Mouse (Mus musculus) midbrain, embryonic 12.5 days (tissue): ENCODE results near the gene Meis1. TPM values are rescaled to one million over a fixed set of nuclear protein-coding genes. Genes with fewer than 3 reads are reported as not detected.

Experiments used
- ATAC-seq: fragments of 200-750 bp; cut with Nextera tagmentation; 2 replicates; pipeline ENCODE4 v1.8.0; 2017; ENCODE audit warnings: low read depth, moderate TSS enrichment, moderate library complexity; ENCODE audit not compliant: low FRiP score
- H3K27ac ChIP-seq: fragments of 300-500 bp; sonication (generic); replicated peaks from 2 replicates; pipeline ENCODE4 v1.5.1; 2016; ENCODE audit warnings: mild to moderate bottlenecking
- H3K27me3 ChIP-seq: fragments of 300-500 bp; sonication (generic); 2 replicates; pipeline ENCODE4 v1.6.1; 2016; ENCODE audit warnings: mild to moderate bottlenecking
- H3K36me3 ChIP-seq: fragments of 300-500 bp; sonication (generic); 2 replicates; pipeline ENCODE4 v1.6.1; 2016
- H3K4me1 ChIP-seq: fragments of 300-500 bp; sonication (generic); 2 replicates; pipeline ENCODE4 v1.6.1; 2016
- H3K4me2 ChIP-seq: fragments of 300-500 bp; sonication (generic); replicated peaks from 2 replicates; pipeline ENCODE4 v1.6.1; 2016; ENCODE audit warnings: mild to moderate bottlenecking, moderate library complexity
- H3K4me3 ChIP-seq: fragments of 300-500 bp; sonication (generic); 2 replicates; pipeline ENCODE4 v1.5.1; 2016; ENCODE audit warnings: mild to moderate bottlenecking
- H3K9ac ChIP-seq: fragments of 300-500 bp; sonication (generic); replicated peaks from 2 replicates; pipeline ENCODE4 v1.6.1; 2016; ENCODE audit warnings: mild to moderate bottlenecking, moderate library complexity
- H3K9me3 ChIP-seq: fragments of 300-500 bp; sonication (generic); 2 replicates; pipeline ENCODE4 v1.6.1; 2016; ENCODE audit warnings: mild to moderate bottlenecking
- WGBS: fragments of 180-500 bp; shearing (Covaris S2); methylation state at CpG from one replicate; pipeline ENCODE4 v1.1.7; 2016; 5-methylcytosine and 5-hydroxymethylcytosine counted together
- polyA plus RNA-seq: library from polyadenylated mRNA; unstranded; fragments of >200 nt; fragmentation: Nextera tagmentation; extraction: Ambion mirVana; gene quantifications from 2 replicates; pipeline ENCODE4 v1.2.1, GENCODE M21; 2016

The Meis1 gene
- polyA plus RNA-seq = 40.5 and 44.8 TPM in 2 replicates

GRCm38 (mm10) chr11:19018489-19019203 is at the start of gene Meis1:
TSS of gene Meis1 (minus strand) at chr11:19018985.
- under 1% methylated on average over 29 of the region's 29 CpGs for WGBS
- peak within 1 kb of the TSS; percentile 91 for H3K4me2 ChIP-seq
- peak; percentile 87 for ATAC-seq
- H3K27ac ChIP-seq = peak within 1 kb of the TSS; percentile 98
- H3K27me3 ChIP-seq = peaks cover 20% of the 10 kb centered on the region
- H3K4me3 ChIP-seq = peak within 1 kb of the TSS; percentile 69
- no peaks in the 10 kb centered on the region for H3K9me3 ChIP-seq
- H3K4me1 ChIP-seq = peaks cover 37% of the 10 kb centered on the region
- H3K9ac ChIP-seq = peak within 1 kb of the TSS; percentile 95
- no peaks in the 10 kb centered on the region for H3K36me3 ChIP-seq

GRCm38 (mm10) chr11:19067334-19067733 is 48.5 kb upstream of the Meis1 start:
- ATAC-seq = no peak
- no peak overlapping the region for H3K4me3 ChIP-seq
- H3K9me3 ChIP-seq = no peaks in the 10 kb centered on the region
- no peak overlapping the region for H3K9ac ChIP-seq
- H3K4me2 ChIP-seq = no peak overlapping the region
- H3K27me3 ChIP-seq = no peaks in the 10 kb centered on the region
- H3K36me3 ChIP-seq = no peaks in the 10 kb centered on the region
- no peaks in the 10 kb centered on the region for H3K4me1 ChIP-seq
- 90% methylated on average over 5 of the region's 5 CpGs for WGBS
- no peak overlapping the region for H3K27ac ChIP-seq

GRCm38 (mm10) chr11:19049276-19049675 is 30.5 kb upstream of the Meis1 start:
- 72% methylated on average over 7 of the region's 7 CpGs for WGBS
- peaks cover 13% of the 10 kb centered on the region for H3K27me3 ChIP-seq
- ATAC-seq = no peak
- H3K4me1 ChIP-seq = no peaks in the 10 kb centered on the region
- H3K36me3 ChIP-seq = no peaks in the 10 kb centered on the region
- no peak overlapping the region for H3K4me3 ChIP-seq
- H3K4me2 ChIP-seq = no peak overlapping the region
- H3K27ac ChIP-seq = no peak overlapping the region
- H3K9me3 ChIP-seq = no peaks in the 10 kb centered on the region
- no peak overlapping the region for H3K9ac ChIP-seq

GRCm38 (mm10) chr11:19036595-19037166 is 17.9 kb upstream of the Meis1 start:
- H3K9ac ChIP-seq = no peak overlapping the region
- H3K4me2 ChIP-seq = no peak overlapping the region
- no peak overlapping the region for H3K4me3 ChIP-seq
- ATAC-seq = no peak
- H3K27ac ChIP-seq = no peak overlapping the region
- H3K27me3 ChIP-seq = no peaks in the 10 kb centered on the region
- no peaks in the 10 kb centered on the region for H3K36me3 ChIP-seq
- H3K9me3 ChIP-seq = no peaks in the 10 kb centered on the region
- H3K4me1 ChIP-seq = no peaks in the 10 kb centered on the region
- 93% methylated on average over 10 of the region's 10 CpGs for WGBS

GRCm38 (mm10) chr11:19026581-19027561 is 8.1 kb upstream of the Meis1 start:
- peak overlapping the region; percentile 45 for H3K4me3 ChIP-seq
- peak overlapping the region; percentile 63 for H3K9ac ChIP-seq
- H3K4me1 ChIP-seq = 0 out of 2 replicates have a peak, but pooled peaks cover 11% of the 10 kb centered on the region
- peak; percentile 83 for ATAC-seq
- WGBS = under 1% methylated on average over 58 of the region's 58 CpGs
- H3K36me3 ChIP-seq = no peaks in the 10 kb centered on the region
- no peak overlapping the region for H3K27ac ChIP-seq
- peak overlapping the region; percentile 94 for H3K4me2 ChIP-seq
- no peaks in the 10 kb centered on the region for H3K9me3 ChIP-seq
- H3K27me3 ChIP-seq = peaks cover 25% of the 10 kb centered on the region

GRCm38 (mm10) chr11:19025976-19026520 is 7.3 kb upstream of the Meis1 start:
- H3K9me3 ChIP-seq = no peaks in the 10 kb centered on the region
- peak overlapping the region; percentile 94 for H3K4me2 ChIP-seq
- H3K27me3 ChIP-seq = peaks cover 32% of the 10 kb centered on the region
- WGBS = 4% methylated on average over 11 of the region's 11 CpGs
- H3K36me3 ChIP-seq = no peaks in the 10 kb centered on the region
- peak overlapping the region; percentile 63 for H3K9ac ChIP-seq
- no peak overlapping the region for H3K27ac ChIP-seq
- peak overlapping the region; percentile 45 for H3K4me3 ChIP-seq
- H3K4me1 ChIP-seq = peaks cover 17% of the 10 kb centered on the region
- no peak for ATAC-seq

GRCm38 (mm10) chr11:19024496-19025265 is 5.9 kb upstream of the Meis1 start:
- no peak for ATAC-seq
- Histone ChIP-seq H3K4me3 (no peak overlapping the region), H3K27me3 (peaks cover 34% of the 10 kb centered on the region), H3K9me3 (no peaks in the 10 kb centered on the region), H3K9ac (no peak overlapping the region), H3K36me3 (no peaks in the 10 kb centered on the region), H3K4me2 (no peak overlapping the region), H3K27ac (no peak overlapping the region), H3K4me1 (peaks cover 20% of the 10 kb centered on the region)
- WGBS = 25% methylated on average over 8 of the region's 8 CpGs

- Histone ChIP-seq H3K4me1 (peaks cover 20% of the 10 kb centered on the region), H3K9ac (no peak overlapping the region), H3K36me3 (no peaks in the 10 kb centered on the region), H3K27ac (no peak overlapping the region), H3K27me3 (peaks cover 33% of the 10 kb centered on the region), H3K4me3 (no peak overlapping the region), H3K4me2 (no peak overlapping the region), H3K9me3 (no peaks in the 10 kb centered on the region)
- no peak for ATAC-seq
- WGBS = 13% methylated on average over 5 of the region's 5 CpGs
Measured at GRCm38 (mm10) chr11:19023356-19023755, 4.6 kb upstream of the Meis1 start.

- H3K27ac ChIP-seq = no peak overlapping the region
- H3K9me3 ChIP-seq = no peaks in the 10 kb centered on the region
- H3K4me3 ChIP-seq = no peak overlapping the region
- no peak overlapping the region for H3K9ac ChIP-seq
- H3K4me1 ChIP-seq = peaks cover 20% of the 10 kb centered on the region
- no peak overlapping the region for H3K4me2 ChIP-seq
- no peak for ATAC-seq
- 25% methylated on average over 2 of the region's 2 CpGs for WGBS
- no peaks in the 10 kb centered on the region for H3K36me3 ChIP-seq
- peaks cover 25% of the 10 kb centered on the region for H3K27me3 ChIP-seq
Measured at GRCm38 (mm10) chr11:19022576-19022975, 3.8 kb upstream of the Meis1 start.

- Histone ChIP-seq H3K9me3 (no peaks in the 10 kb centered on the region), H3K27ac (peak overlapping the region; percentile 98; the same call in 1 of the 2 replicates), H3K36me3 (no peaks in the 10 kb centered on the region), H3K4me1 (peaks cover 17% of the 10 kb centered on the region), H3K4me3 (peak overlapping the region; percentile 69), H3K4me2 (peak overlapping the region; percentile 91), H3K9ac (peak overlapping the region; percentile 52; the same call in 1 of the 2 replicates), H3K27me3 (peaks cover 22% of the 10 kb centered on the region)
- WGBS = 2% methylated on average over 28 of the region's 28 CpGs
- ATAC-seq = peak; percentile 5; the same call in 1 of the 2 replicates
Measured at GRCm38 (mm10) chr11:19020951-19021710, 2.3 kb upstream of the Meis1 start.
